ENCODE assay signal across 8 mouse cellular contexts in the genomic region with DNA sequence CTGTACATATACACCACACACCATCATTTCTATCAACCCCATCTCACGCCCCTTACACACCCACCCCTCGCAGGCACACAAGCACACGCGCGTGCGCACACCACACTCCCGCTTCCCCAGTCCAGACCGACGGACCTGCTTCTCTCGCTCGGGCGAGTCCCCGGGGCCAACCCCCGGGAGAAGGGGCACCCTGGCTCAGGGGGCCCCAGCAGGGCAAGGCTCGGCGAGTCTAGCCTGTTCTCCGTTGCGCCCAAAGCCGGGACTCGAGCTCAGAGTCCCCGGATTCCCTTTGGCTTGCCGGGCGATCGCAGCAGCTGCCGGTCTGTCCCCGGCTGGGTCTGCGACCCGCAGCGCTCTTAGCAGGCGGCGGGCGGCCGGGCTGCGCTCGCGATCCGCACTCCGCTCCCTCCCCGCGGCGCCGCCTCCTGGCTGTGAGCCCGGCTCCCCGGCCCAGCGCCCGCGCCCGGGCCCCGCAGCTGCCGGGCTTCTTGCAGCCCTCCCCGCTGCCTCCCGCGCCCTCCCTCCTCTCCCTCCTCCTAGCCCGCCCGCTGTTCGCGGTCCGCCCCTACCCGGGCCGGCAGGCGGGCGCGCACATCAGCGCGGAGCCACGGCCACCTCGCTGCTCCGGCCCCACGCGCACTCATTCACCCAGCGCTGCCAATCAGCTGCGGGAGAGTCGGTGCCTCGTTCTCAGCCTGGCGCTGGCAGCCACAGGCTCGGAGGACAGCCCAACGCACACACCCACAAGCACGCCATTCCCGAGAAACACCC. TPM values are rescaled to one million over a fixed set of nuclear protein-coding genes. Genes with fewer than 3 reads are reported as not detected.
DNase-seq lines count a peak whose midpoint lies in the region; ATAC-seq and TF ChIP-seq lines count a peak whose summit lies in the region.

A gene (minus strand): TSS at position 697 of the 771 bp plus-strand sequence.

- DNase-seq in brain, embryonic 18.5 days (ENCODE audit: low read depth, low spot score): peak; percentile 56
- DNase-seq in heart, postnatal 10 days: peak; percentile 64
- peak; percentile 72 to 77 for DNase-seq in kidney, postnatal 4 days
- DNase-seq in liver, embryonic 14.5 days (ENCODE audit: low read depth in 3 of 3, low spot score in 3 of 3): no peak
- DNase-seq in urinary bladder, postnatal 4 days (ENCODE audit: low spot score in 2 of 2): peak; percentile 51 to 61

- no peaks in the 10 kb centered on the region for H3K9me3 ChIP-seq in E14TG2a.4 (ENCODE audit: low read length)
- H3K9me3 ChIP-seq in forebrain, embryonic 12.5 days: no peaks in the 10 kb centered on the region
- H3K9me3 ChIP-seq in liver, embryonic 14.5 days (ENCODE audit: control insufficient read depth, low read length): no peaks in the 10 kb centered on the region
- no peaks in the 10 kb centered on the region for H3K9me3 ChIP-seq in neural tube, embryonic 15.5 days (replicated peaks)

- WGBS in forebrain, embryonic 12.5 days: under 1% methylated on average over 75 of the region's 79 CpGs
- under 1% methylated on average over 57 of the region's 79 CpGs for WGBS in liver, embryonic 14.5 days (ENCODE audit: insufficient replicate concordance)
- WGBS in neural tube, embryonic 15.5 days: under 1% methylated on average over 76 of the region's 79 CpGs

- H3K27me3 ChIP-seq in E14TG2a.4 (ENCODE audit: insufficient read depth, low read length): peaks cover 86% of the 10 kb centered on the region
- H3K27me3 ChIP-seq in forebrain, embryonic 12.5 days: peaks cover 79% of the 10 kb centered on the region
- H3K27me3 ChIP-seq in liver, embryonic 14.5 days (ENCODE audit: control insufficient read depth, insufficient read depth, low read length): peaks cover 53% of the 10 kb centered on the region
- peaks cover 23% of the 10 kb centered on the region for H3K27me3 ChIP-seq in neural tube, embryonic 15.5 days (replicated peaks)

- peak within 1 kb of the TSS; percentile 73 for H3K9ac ChIP-seq in forebrain, embryonic 12.5 days
- no peak within 1 kb of the TSS for H3K9ac ChIP-seq in liver, embryonic 14.5 days (replicated peaks)
- H3K9ac ChIP-seq in neural tube, embryonic 15.5 days (replicated peaks): peak within 1 kb of the TSS; percentile 73

- TF ChIP-seq CTCF in E14TG2a.4 (conservative IDR thresholded peaks at IDR 0.05; ENCODE audit: low read length): no peak
- TF ChIP-seq CTCF in liver, embryonic 14.5 days (IDR thresholded peaks at IDR 0.05; ENCODE audit: low read depth): no peak

- H3K4me1 ChIP-seq in E14TG2a.4 (replicated peaks; ENCODE audit: low read depth, low read length): peaks cover 30% of the 10 kb centered on the region
- peaks cover 19% of the 10 kb centered on the region for H3K4me1 ChIP-seq in forebrain, embryonic 12.5 days
- no peaks in the 10 kb centered on the region for H3K4me1 ChIP-seq in liver, embryonic 14.5 days (replicated peaks; ENCODE audit: control insufficient read depth in 2 of 2, insufficient read depth in 2 of 2, low read length in 1 of 2)
- H3K4me1 ChIP-seq in neural tube, embryonic 15.5 days: peaks cover 16% of the 10 kb centered on the region

- ATAC-seq in forebrain, embryonic 12.5 days (ENCODE audit: low FRiP score): peak; percentile 89
- no peak for ATAC-seq in liver, embryonic 14.5 days (ENCODE audit: insufficient read depth)
- peak; percentile 86 for ATAC-seq in neural tube, embryonic 15.5 days (ENCODE audit: low FRiP score)

- no peak for TF ChIP-seq EP300 in liver, embryonic 14.5 days (IDR thresholded peaks at IDR 0.05; ENCODE audit: low read depth)

- peak within 1 kb of the TSS; percentile 83 for H3K27ac ChIP-seq in forebrain, embryonic 12.5 days
- H3K27ac ChIP-seq in liver, embryonic 14.5 days: no peak within 1 kb of the TSS
- peak within 1 kb of the TSS; percentile 93 for H3K27ac ChIP-seq in neural tube, embryonic 15.5 days (replicated peaks)

- peak within 1 kb of the TSS; percentile 90 for H3K4me2 ChIP-seq in forebrain, embryonic 12.5 days
- peak within 1 kb of the TSS; percentile 60 for H3K4me2 ChIP-seq in liver, embryonic 14.5 days (ENCODE audit: low read depth)
- peak within 1 kb of the TSS; percentile 73 for H3K4me2 ChIP-seq in neural tube, embryonic 15.5 days

- intact Hi-C loops in heart, postnatal 10 days (cut with DNase I): no loop called here

- no peaks in the 10 kb centered on the region for H3K36me3 ChIP-seq in E14TG2a.4 (ENCODE audit: insufficient read depth, low read length)
- H3K36me3 ChIP-seq in forebrain, embryonic 12.5 days (replicated peaks): no peaks in the 10 kb centered on the region
- H3K36me3 ChIP-seq in liver, embryonic 14.5 days (replicated peaks; ENCODE audit: control insufficient read depth, insufficient read depth, low read depth): no peaks in the 10 kb centered on the region
- peaks cover 10% of the 10 kb centered on the region for H3K36me3 ChIP-seq in neural tube, embryonic 15.5 days

- H3K4me3 ChIP-seq in E14TG2a.4 (replicated peaks; ENCODE audit: low read length): peak within 1 kb of the TSS; percentile 87
- peak within 1 kb of the TSS; percentile 63 for H3K4me3 ChIP-seq in forebrain, embryonic 12.5 days (replicated peaks)
- H3K4me3 ChIP-seq in liver, embryonic 14.5 days (ENCODE audit: insufficient read depth in 1 of 2, low read depth in 2 of 2, low read length in 2 of 2): peak within 1 kb of the TSS; percentile 11 to 45
- peak within 1 kb of the TSS; percentile 59 for H3K4me3 ChIP-seq in neural tube, embryonic 15.5 days (replicated peaks)

RNA-seq across cellular contexts. Expression of the gene that starts here (rescaled TPM):
- polyA plus RNA-seq in forebrain, embryonic 12.5 days (2016; fragmentation: Nextera tagmentation; extraction: Ambion mirVana): 1.1 and 1.2 TPM in 2 replicates
- 1 to 10 TPM; 6.4 to 6.7 TPM for total RNA-seq in heart, postnatal 10 days (2021)
- polyA plus RNA-seq in liver, embryonic 14.5 days (2012; rRNA removed): 0.01 and 0.02 TPM in 2 replicates
- polyA plus RNA-seq in liver, embryonic 14.5 days (2014; fragmentation: Nextera tagmentation; extraction: Ambion mirVana): not detected in 2 replicates
- polyA plus RNA-seq in neural tube, embryonic 15.5 days (2015; fragmentation: Nextera tagmentation; extraction: Ambion mirVana): 12.6 and 13.9 TPM in 2 replicates

Comparison
In these comparisons a context has a peak if more than half of its experiments do, and no peak if none do; other contexts are left out.
1. H3K4me3 ChIP-seq: peak in every context shown above with its lines; median percentile 87 in E14TG2a.4; 63 in forebrain, embryonic 12.5 days; 59 in neural tube, embryonic 15.5 days; 28 in liver, embryonic 14.5 days.
2. DNase-seq: peak in brain, embryonic 18.5 days (single experiment), heart, postnatal 10 days (2 of 2), kidney, postnatal 4 days (2 of 2) and urinary bladder, postnatal 4 days (2 of 2); none in liver, embryonic 14.5 days (0 of 3).
3. Peak in every context shown above with its lines, with median percentiles within 50 percentile points of each other: H3K4me2 ChIP-seq.